Mouse (Mus musculus): Measurements from ENCODE around the gene Bpifb5.

DNA sequence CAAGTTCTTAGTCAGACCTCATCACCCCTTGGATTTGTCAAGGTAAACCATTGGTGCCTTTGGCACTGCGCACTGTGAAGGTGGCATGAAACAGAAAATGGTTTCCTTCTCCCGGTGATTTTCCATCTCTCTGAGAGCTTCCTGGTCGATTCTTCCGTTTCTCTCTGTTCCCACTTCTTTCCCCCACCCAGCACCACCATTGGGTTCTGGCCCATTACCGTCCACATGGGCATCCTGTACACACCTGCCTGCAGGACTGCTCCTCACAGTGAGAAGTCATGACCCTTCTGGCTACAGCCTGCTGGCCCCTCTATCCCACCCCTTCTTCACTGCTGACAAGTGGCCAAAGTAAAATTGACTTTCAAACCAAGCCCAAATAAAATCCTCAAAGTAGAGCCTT, 21.8 kb downstream of the Bpifb5 start:
- no peak for TF ChIP-seq MAFK (IDR thresholded peaks at IDR 0.05; ENCODE audit: insufficient read depth, low read depth, low read length)
- TF ChIP-seq ZNF384 (IDR thresholded peaks at IDR 0.05; ENCODE audit: low read depth, low read length), result no peak

Data from ES-E14 (cell line).